Mouse (Mus musculus): ENCODE data around the gene Rasgrp1. TPM values are rescaled to one million over a fixed set of nuclear protein-coding genes. Genes with fewer than 3 reads are reported as not detected.
A peak's percentile ranks its signal among the peaks of the same experiment; 100 is the strongest.

Gene Rasgrp1
- polyA plus RNA-seq, 1 experiment from 2014 or later = 1.2 TPM

DNA sequence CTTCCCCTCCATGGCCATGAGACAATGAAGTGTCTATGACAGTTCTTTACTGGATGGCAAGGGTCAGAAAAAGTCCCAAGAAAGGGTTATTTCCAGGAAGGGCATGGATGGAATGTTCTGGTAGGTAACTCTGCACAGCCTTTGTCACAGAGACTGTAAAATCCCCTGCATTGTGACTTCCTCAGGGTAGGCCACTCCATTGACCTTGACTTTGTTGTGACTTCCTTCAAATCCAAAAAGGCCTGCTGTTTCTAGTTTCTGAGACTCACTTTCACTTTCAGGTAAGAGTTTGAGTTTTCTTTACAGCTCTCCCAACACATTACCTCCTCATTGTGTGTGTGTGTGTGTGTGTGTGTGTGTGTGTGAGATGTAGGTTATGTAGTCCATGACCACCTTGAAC lies 15.1 kb upstream of the Rasgrp1 start:
- no peak overlapping the region for H3K4me2 ChIP-seq
- H3K9me3 ChIP-seq = no peaks in the 10 kb centered on the region
- H3K27me3 ChIP-seq = no peaks in the 10 kb centered on the region
- no peaks in the 10 kb centered on the region for H3K36me3 ChIP-seq
- no peak overlapping the region for H3K4me3 ChIP-seq
- no peak overlapping the region for H3K27ac ChIP-seq
- H3K9ac ChIP-seq = no peak overlapping the region
- no peaks in the 10 kb centered on the region for H3K4me1 ChIP-seq (replicated peaks)
- no peak for ATAC-seq (ENCODE audit: low FRiP score)

- Histone ChIP-seq H3K4me1 (replicated peaks) (no peaks in the 10 kb centered on the region), H3K36me3 (no peaks in the 10 kb centered on the region), H3K27ac (no peak overlapping the region), H3K4me2 (no peak overlapping the region), H3K9me3 (no peaks in the 10 kb centered on the region), H3K27me3 (no peaks in the 10 kb centered on the region), H3K4me3 (no peak overlapping the region), H3K9ac (no peak overlapping the region)
- WGBS = 51% methylated on average over 9 of the region's 9 CpGs
- 0 out of 2 replicates have a peak, but pooled peaks have one; percentile 43 for ATAC-seq (ENCODE audit: low FRiP score)
Observed at GRCm38 (mm10) chr2:117352305-117353123, 9.7 kb upstream of the Rasgrp1 start.

- WGBS = 55% methylated on average over 6 of the region's 6 CpGs
- no peaks in the 10 kb centered on the region for H3K9me3 ChIP-seq
- H3K4me3 ChIP-seq = no peak overlapping the region
- H3K4me2 ChIP-seq = no peak overlapping the region
- no peaks in the 10 kb centered on the region for H3K36me3 ChIP-seq
- no peaks in the 10 kb centered on the region for H3K4me1 ChIP-seq (replicated peaks)
- H3K27me3 ChIP-seq = no peaks in the 10 kb centered on the region
- H3K9ac ChIP-seq = no peak overlapping the region
- H3K27ac ChIP-seq = no peak overlapping the region
- no peak for ATAC-seq (ENCODE audit: low FRiP score)
Observed at GRCm38 (mm10) chr2:117350138-117350537, 7.3 kb upstream of the Rasgrp1 start.

DNA sequence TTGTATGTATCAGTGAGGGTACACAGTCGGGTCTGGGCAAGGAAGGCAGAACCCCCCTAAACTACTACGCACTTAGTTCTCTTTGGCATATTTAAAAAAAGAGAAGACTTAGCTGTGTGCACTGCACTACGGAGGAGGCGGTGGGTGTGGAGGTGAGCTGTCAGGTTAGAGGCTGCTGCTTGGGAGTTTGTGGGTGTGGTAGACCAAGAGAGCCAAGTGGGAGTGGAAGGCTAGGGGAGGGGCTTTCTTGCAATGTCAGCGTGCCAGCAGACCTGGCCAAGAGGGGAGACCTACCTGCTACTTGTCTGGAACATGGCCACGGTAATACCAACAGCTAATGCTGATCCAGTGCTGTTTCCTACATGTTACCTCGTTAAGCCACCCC lies 431 bp upstream of the Rasgrp1 start:
- Histone ChIP-seq H3K36me3 (no peaks in the 10 kb centered on the region), H3K4me1 (replicated peaks) (peaks cover 18% of the 10 kb centered on the region), H3K27ac (no peak overlapping the region), H3K4me2 (peak overlapping the region; percentile 96), H3K27me3 (peaks cover 29% of the 10 kb centered on the region), H3K9ac (no peak overlapping the region), H3K4me3 (peak overlapping the region; percentile 57; the same call in 1 of the 2 replicates), H3K9me3 (no peaks in the 10 kb centered on the region)
- ATAC-seq (ENCODE audit: low FRiP score) = 0 out of 2 replicates have a peak, but pooled peaks have one; percentile 15
- 38% methylated on average over 7 of the region's 7 CpGs for WGBS

DNA sequence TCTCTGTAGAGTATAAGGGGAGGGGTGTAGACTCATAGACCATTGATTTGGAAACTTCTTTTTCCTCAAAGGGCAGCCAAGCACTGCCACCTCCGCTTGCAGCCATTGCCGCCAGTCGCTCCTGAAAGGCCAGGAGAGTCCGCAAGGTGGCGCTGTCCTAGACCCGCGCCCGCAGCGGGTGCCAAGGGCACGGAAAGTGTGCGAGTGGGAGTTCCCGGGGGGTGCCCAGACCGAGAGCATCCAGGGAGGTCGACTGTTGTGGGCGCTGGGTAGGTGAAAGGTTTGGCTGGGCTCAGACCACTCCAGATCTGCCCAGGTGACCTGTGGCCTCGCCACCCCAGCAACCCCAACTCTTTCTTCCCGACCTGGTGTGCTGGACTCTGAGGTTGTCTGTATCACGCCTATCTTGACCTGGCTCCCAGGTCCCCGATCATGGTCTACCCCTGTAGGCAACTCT lies 683 bp downstream of the Rasgrp1 start:
- Histone ChIP-seq H3K27me3 (peaks cover 29% of the 10 kb centered on the region), H3K4me1 (replicated peaks) (peaks cover 18% of the 10 kb centered on the region), H3K9ac (peak overlapping the region; percentile 71), H3K4me2 (peak overlapping the region; percentile 96), H3K4me3 (peak overlapping the region; percentile 57), H3K9me3 (no peaks in the 10 kb centered on the region), H3K36me3 (no peaks in the 10 kb centered on the region), H3K27ac (no peak overlapping the region)
- WGBS = under 1% methylated on average over 19 of the region's 19 CpGs
- peak; percentile 66 for ATAC-seq (ENCODE audit: low FRiP score)

- peaks cover 20% of the 10 kb centered on the region for H3K27me3 ChIP-seq
- no peak overlapping the region for H3K4me3 ChIP-seq
- no peak overlapping the region for H3K4me2 ChIP-seq
- no peaks in the 10 kb centered on the region for H3K9me3 ChIP-seq
- H3K4me1 ChIP-seq (replicated peaks) = peaks cover 18% of the 10 kb centered on the region
- WGBS = 66% methylated on average over 3 of the region's 3 CpGs
- no peak overlapping the region for H3K9ac ChIP-seq
- no peak overlapping the region for H3K27ac ChIP-seq
- no peak for ATAC-seq (ENCODE audit: low FRiP score)
- no peaks in the 10 kb centered on the region for H3K36me3 ChIP-seq
Observed at GRCm38 (mm10) chr2:117338501-117338900, 4.3 kb downstream of the Rasgrp1 start.

DNA sequence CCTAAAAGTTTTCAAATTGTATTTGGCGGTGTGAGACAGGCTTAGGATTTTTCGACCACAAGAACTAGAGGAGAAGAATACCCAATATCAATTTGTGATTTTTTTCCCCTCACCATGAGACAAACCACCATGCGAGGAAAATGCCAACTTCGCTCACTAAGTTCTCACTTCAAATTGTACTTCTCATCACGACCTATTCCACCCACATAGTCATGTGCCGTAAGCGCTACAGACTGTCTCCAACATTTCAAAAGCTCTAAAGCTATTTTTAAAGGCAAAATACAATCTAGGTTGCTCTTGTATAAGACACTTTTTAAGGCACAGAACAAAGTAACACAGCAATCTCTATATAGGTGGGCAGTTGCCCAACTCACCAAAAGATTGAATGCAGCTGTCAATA lies 4.9 kb downstream of the Rasgrp1 start:
- Histone ChIP-seq H3K9ac (no peak overlapping the region), H3K9me3 (no peaks in the 10 kb centered on the region), H3K36me3 (no peaks in the 10 kb centered on the region), H3K4me1 (replicated peaks) (peaks cover 16% of the 10 kb centered on the region), H3K4me2 (no peak overlapping the region), H3K27ac (no peak overlapping the region), H3K27me3 (peaks cover 14% of the 10 kb centered on the region), H3K4me3 (no peak overlapping the region)
- ATAC-seq (ENCODE audit: low FRiP score) = no peak
- WGBS = 96% methylated on average over 7 of the region's 7 CpGs

DNA sequence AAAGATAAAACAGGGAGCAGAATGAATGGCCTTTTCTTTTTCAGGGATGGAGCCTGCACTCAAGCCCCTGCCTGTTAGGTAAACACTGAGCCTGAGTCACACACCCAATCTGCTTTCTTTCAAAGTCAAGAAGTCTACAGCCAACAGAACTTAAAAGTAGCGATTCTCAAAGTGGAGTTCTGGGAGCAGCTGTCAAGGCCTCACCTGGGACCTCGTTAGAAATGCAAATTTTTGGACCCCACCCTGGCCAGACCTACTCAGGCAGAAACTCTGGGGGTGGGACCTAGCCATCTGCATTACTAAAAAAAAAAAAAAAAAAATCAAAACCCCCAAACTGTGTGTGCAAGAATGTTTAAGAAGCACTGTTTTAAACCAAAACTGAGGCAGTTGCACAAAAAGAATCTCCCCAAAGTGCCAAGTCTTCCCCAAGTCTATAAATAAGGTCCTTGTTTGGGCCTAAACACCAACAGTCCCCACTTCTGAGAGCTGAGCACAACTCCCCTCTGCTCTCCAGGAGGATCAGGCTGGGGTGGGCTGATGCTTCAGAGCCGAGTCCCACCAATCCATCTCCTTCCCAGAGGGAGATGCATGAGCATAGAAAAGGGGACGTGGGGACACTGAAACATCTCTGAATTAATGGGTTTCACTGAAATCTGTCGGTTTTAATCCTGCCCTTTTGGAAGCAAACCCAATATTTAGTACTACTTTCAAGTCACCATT lies 5.7 kb downstream of the Rasgrp1 start:
- no peaks in the 10 kb centered on the region for H3K9me3 ChIP-seq
- no peak for ATAC-seq (ENCODE audit: low FRiP score)
- no peak overlapping the region for H3K4me3 ChIP-seq
- no peak overlapping the region for H3K4me2 ChIP-seq
- WGBS = 55% methylated on average over 5 of the region's 5 CpGs
- H3K36me3 ChIP-seq = no peaks in the 10 kb centered on the region
- peaks cover 6% of the 10 kb centered on the region for H3K27me3 ChIP-seq
- peaks cover 8% of the 10 kb centered on the region for H3K4me1 ChIP-seq (replicated peaks)
- H3K9ac ChIP-seq = no peak overlapping the region
- H3K27ac ChIP-seq = no peak overlapping the region

DNA sequence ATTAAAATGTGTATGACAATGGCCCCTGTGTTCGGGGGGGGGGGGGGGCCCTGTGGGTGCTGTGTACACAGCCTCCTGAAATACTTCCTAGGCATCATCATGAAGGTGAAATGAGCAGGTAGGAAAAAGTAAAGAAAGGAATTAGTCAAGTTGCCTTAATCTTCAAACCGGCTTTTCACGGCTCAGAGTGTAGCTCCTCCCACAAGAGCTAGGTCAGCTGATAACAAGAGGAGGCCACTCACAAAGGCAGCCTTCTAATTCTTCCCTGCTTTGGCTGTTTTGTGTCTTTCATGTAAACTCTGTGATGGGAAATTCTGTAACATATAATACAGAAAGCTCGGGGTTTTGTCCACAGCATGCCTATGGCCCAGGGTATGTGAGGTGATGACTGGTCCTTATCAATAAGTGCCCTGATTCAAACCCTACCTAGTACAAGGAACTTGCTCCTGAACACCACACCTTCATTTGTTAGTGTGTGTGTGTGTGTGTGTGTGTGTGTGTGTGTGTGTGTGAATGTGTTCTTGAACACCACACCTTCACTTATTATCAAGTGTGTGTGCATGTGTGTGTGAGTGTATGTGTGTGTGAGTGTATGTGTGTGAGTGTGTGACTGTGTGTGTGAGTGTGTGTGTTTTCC lies 7.1 kb downstream of the Rasgrp1 start:
- Histone ChIP-seq H3K4me1 (replicated peaks) (no peaks in the 10 kb centered on the region), H3K9me3 (no peaks in the 10 kb centered on the region), H3K9ac (no peak overlapping the region), H3K4me3 (no peak overlapping the region), H3K27ac (no peak overlapping the region), H3K27me3 (no peaks in the 10 kb centered on the region), H3K4me2 (no peak overlapping the region), H3K36me3 (no peaks in the 10 kb centered on the region)
- WGBS = 48% methylated on average over 4 of the region's 4 CpGs
- ATAC-seq (ENCODE audit: low FRiP score) = no peak

GRCm38 (mm10) chr2:117331634-117332033 lies 11.2 kb downstream of the Rasgrp1 start:
- WGBS = 60% methylated on average over 5 of the region's 5 CpGs
- no peak for ATAC-seq (ENCODE audit: low FRiP score)

DNA sequence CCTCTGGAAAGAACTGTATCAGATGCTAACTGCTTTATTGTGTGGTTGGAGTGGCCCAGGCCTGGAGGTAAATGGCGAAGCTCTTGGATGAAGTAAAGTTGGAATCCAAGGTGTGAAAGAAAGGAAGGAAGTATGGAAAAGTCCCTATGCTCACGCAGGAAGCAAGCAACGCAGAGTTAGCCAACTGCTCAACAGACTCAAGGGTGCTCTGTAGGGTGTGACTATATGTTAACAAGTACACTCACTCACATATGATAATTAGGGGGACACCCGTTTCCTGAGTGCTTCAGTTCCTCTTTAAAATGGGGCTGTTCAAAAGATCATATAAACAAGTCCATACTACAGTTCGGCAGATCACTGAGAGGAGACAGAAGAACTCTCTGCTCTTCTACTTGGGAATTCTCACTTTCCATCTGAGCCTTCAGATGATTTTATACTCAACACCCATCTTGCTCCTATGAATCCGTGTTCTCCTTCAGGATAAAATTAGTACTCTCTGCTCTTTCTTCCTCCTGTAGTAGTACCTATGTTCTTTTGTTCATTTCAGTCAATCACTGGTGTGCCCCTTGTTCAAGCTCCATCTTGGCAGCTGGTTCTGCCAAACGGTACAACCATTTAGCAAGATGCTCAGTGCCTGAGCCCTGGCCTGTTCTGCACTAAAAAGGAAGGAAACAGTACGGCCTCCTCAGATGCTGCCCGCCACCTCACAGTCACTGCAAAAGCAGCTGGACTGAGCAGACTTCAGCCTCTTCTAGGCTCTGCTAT lies 14.1 kb downstream of the Rasgrp1 start:
- Histone ChIP-seq H3K4me1 (replicated peaks) (no peaks in the 10 kb centered on the region), H3K27me3 (no peaks in the 10 kb centered on the region), H3K4me2 (no peak overlapping the region), H3K36me3 (no peaks in the 10 kb centered on the region), H3K9ac (no peak overlapping the region), H3K9me3 (no peaks in the 10 kb centered on the region), H3K27ac (no peak overlapping the region), H3K4me3 (no peak overlapping the region)
- 85% methylated on average over 9 of the region's 9 CpGs for WGBS
- ATAC-seq (ENCODE audit: low FRiP score) = no peak

More at GRCm38 (mm10) chr2:117331634-117332033, 11.2 kb downstream of the Rasgrp1 start:
- no peaks in the 10 kb centered on the region for H3K27me3 ChIP-seq
- H3K4me1 ChIP-seq (replicated peaks) = no peaks in the 10 kb centered on the region
- no peak overlapping the region for H3K4me2 ChIP-seq
- no peak overlapping the region for H3K9ac ChIP-seq
- H3K4me3 ChIP-seq = no peak overlapping the region
- H3K9me3 ChIP-seq = no peaks in the 10 kb centered on the region
- no peaks in the 10 kb centered on the region for H3K36me3 ChIP-seq
- H3K27ac ChIP-seq = no peak overlapping the region

DNA sequence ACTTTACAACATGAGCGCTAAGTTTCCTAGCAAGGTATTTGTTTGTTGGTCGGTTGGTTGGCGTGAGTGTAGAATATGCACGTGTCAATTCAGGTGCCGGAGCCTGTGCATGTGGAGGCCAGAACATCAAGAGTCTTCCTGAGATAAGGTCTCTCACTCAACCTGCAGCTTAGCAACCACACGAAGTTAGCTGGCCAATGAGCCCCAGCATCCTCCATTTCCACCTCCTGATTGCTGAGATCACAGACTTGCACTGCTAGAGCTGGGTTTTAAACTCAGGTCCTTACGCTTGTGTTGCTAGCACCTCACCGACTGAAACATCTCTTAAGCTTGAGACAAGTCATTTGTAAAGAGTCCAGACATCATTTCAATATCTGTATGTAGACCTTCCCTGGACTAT lies 20.4 kb downstream of the Rasgrp1 start:
- Histone ChIP-seq H3K27me3 (no peaks in the 10 kb centered on the region), H3K4me3 (no peak overlapping the region), H3K36me3 (no peaks in the 10 kb centered on the region), H3K9ac (no peak overlapping the region), H3K4me2 (no peak overlapping the region), H3K4me1 (replicated peaks) (no peaks in the 10 kb centered on the region), H3K27ac (no peak overlapping the region), H3K9me3 (no peaks in the 10 kb centered on the region)
- 89% methylated on average over 8 of the region's 8 CpGs for WGBS
- no peak for ATAC-seq (ENCODE audit: low FRiP score)

Measured in hindbrain, embryonic 13.5 days (tissue).